Mouse (Mus musculus): ENCODE results near the gene Coro1b. TPM values are rescaled to one million over a fixed set of nuclear protein-coding genes. Genes with fewer than 3 reads are reported as not detected.
A peak's percentile ranks its signal among the peaks of the same experiment; 100 is the strongest.
"Not testable (repeated sequence)": the region's sequence is repeated elsewhere in the genome, so short reads cannot be mapped to it uniquely, and the experiment has no call there.

Coro1b gene
- polyA plus RNA-seq, 1 experiment from 2014 or later: 109 TPM

DNA sequence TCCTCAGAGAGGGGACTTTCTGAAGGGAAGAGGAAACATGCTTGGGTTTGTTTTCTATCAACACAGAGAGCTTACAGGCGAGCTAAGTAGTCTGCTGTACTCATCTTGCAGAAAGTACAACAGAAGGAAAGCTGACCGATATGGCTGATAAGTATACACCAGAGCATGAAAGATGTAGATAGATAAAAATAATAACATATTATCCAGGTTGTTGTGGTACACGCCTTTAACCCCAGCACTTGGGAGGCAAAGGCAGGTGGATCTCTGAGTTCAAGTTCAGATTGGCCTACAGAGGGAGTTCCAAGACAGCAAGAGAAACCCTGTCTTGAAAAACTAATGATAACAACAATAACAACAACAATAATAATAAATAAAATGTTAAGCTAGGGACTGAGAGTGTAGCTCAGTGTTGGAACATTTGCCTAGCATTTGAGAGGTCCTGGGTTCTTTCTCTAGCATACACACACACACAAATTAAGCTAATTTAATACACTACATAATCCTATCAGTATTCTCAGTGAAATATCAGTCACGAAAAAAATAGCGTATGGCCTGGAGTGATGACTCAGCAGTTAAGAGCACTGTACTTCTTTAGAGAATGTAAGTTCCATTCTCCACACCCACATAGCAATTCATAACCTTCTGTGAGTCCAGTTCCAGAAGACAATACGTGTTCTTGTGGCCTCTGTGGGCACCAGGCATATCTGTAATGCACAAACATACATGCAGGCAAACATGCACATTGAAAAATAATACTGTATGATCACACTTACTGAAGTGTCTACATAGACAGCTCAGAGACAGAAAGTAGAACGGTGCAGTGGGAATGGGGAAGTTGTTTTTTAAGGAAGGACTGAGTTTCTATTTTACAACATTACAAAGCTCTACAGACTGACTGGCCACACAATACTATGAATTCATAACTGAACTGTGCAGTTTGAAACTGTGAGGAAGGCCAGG is 25.7 kb upstream of the Coro1b start:
- WGBS (ENCODE audit: insufficient replicate concordance): 77% methylated on average over 7 of the region's 7 CpGs
- Histone ChIP-seq H3K4me1 (ENCODE audit: control insufficient read depth, insufficient read depth, low read length) (peaks cover 21% of the 10 kb centered on the region), H3K36me3 (ENCODE audit: control insufficient read depth, insufficient read depth, low read length) (no peaks in the 10 kb centered on the region), H3K27ac (ENCODE audit: low read depth, low read length) (no peak overlapping the region), H3K9me3 (replicated peaks; ENCODE audit: control insufficient read depth, low read length) (no peaks in the 10 kb centered on the region), H3K4me2 (no peak overlapping the region), H3K9ac (ENCODE audit: low read depth, low read length) (no peak overlapping the region), H3K27me3 (ENCODE audit: control insufficient read depth, insufficient read depth, low read length) (no peaks in the 10 kb centered on the region), H3K4me3 (ENCODE audit: low read depth, low read length) (no peak overlapping the region)
- ATAC-seq (replicated peaks; ENCODE audit: insufficient number of reproducible peaks, low FRiP score, low TSS enrichment): no peak

DNA sequence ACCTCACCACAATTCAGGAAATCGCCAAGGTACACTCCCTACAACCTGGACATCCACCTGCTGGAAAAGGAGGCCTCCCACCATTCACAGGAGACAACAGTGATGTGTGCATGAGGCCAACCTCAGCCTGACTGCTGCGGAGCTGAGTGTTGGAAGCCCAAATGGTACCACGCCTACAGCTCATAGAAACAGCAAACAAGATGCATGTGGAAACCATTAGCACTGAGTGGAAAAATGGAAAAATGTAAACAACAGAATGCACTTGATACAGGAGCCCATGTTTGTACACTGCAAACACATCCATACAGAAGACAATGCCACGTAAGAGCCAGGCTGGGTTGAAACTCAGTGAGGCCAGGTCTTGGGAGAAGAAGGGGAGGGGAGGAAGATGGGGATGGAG is 24.0 kb upstream of the Coro1b start:
- H3K4me3 ChIP-seq (ENCODE audit: low read depth, low read length): no peak overlapping the region
- no peak for ATAC-seq (replicated peaks; ENCODE audit: insufficient number of reproducible peaks, low FRiP score, low TSS enrichment)

DNA sequence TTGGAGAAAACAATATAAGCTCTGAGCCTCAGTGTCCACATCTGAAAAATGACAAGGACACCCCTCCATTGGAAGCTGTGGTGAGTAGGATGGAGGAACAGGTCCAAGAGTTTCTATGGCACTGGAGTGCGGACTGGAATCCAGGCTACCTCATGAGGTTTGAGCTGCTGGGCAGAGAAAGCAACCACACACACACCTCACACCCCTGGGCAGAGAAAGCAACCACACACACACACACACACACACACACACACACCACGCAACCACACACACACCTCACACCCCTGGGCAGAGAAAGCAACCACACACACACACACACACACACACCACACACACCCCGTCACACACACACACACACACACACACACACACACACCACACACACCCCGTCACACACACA is 23.2 kb upstream of the Coro1b start:
- H3K36me3 ChIP-seq (ENCODE audit: control insufficient read depth, insufficient read depth, low read length); H3K27me3 ChIP-seq (ENCODE audit: control insufficient read depth, insufficient read depth, low read length); H3K9me3 ChIP-seq (replicated peaks; ENCODE audit: control insufficient read depth, low read length); H3K27ac ChIP-seq (ENCODE audit: low read depth, low read length): not testable (repeated sequence)
- Histone ChIP-seq H3K4me2 (peak overlapping the region; percentile 72), H3K4me1 (ENCODE audit: control insufficient read depth, insufficient read depth, low read length) (peaks cover 25% of the 10 kb centered on the region), H3K4me3 (ENCODE audit: low read depth, low read length) (peak overlapping the region; percentile 79), H3K9ac (ENCODE audit: low read depth, low read length) (peak overlapping the region; percentile 78; the same call in 1 of the 2 replicates)
- peak; percentile 3 for ATAC-seq (replicated peaks; ENCODE audit: insufficient number of reproducible peaks, low FRiP score, low TSS enrichment)
- WGBS (ENCODE audit: insufficient replicate concordance): 25% methylated on average over 3 of the region's 4 CpGs

More for the DNA sequence above, 24.0 kb upstream of the Coro1b start:
- peaks cover 4% of the 10 kb centered on the region for H3K36me3 ChIP-seq (ENCODE audit: control insufficient read depth, insufficient read depth, low read length)
- no peaks in the 10 kb centered on the region for H3K9me3 ChIP-seq (replicated peaks; ENCODE audit: control insufficient read depth, low read length)
- 79% methylated on average over 4 of the region's 4 CpGs for WGBS (ENCODE audit: insufficient replicate concordance)
- peaks cover 21% of the 10 kb centered on the region for H3K4me1 ChIP-seq (ENCODE audit: control insufficient read depth, insufficient read depth, low read length)
- H3K9ac ChIP-seq (ENCODE audit: low read depth, low read length): 0 out of 2 replicates have a peak overlapping the region, but pooled peaks have one; percentile 4
- H3K27ac ChIP-seq (ENCODE audit: low read depth, low read length): no peak overlapping the region
- H3K4me2 ChIP-seq: no peak overlapping the region
- no peaks in the 10 kb centered on the region for H3K27me3 ChIP-seq (ENCODE audit: control insufficient read depth, insufficient read depth, low read length)

DNA sequence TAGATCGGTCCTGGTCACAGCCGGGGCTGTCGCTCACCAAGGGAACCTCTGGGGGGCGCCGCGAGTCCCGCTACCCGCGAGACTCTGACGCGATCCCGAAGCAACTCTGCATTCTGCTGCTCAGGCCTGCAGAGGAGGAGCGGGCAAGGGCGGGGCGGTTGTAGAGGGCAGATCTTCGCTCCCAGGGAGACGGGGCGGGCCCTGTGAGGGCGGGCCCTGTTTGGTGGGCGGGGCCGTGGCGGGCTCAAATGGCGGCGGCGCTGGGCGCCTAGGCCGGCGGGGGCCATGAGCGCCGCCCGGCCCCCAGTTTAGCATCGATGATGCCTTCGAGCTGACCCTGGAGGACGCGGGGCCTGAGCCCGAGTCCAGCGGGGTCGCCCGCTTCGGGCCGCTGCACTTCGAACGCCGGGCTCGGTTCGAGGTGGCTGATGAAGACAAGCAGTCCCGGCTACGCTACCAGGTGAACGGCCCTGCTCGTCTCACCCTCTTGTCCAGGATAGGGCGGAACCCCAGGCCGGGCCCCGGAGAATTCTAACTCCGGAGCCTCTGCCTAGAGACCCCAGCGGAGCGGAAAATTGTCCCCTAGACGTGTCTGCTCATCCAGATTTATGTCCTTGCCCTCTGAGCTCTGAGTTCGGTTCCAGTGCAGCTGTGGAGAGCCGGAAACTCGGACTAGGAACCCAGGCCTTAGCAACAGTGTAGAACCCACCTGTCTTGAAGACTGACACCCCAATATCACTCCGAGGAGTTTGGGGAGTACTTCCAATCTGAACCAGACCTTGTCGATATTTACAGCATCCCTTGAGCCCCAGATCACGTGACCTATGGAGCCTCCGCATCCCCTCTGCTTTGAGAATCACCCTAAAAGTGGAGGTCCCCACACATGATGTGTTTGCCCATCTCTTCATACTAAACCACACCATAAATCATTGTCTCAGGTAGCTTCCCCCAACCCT is 22.4 kb upstream of the Coro1b start, which contains the start of gene Aip:
Gene Aip, minus strand, starts transcription at position 118 of the 956 bp plus-strand sequence.
- peaks cover 18% of the 10 kb centered on the region for H3K4me1 ChIP-seq (ENCODE audit: control insufficient read depth, insufficient read depth, low read length)
- peak within 1 kb of the TSS; percentile 78 for H3K9ac ChIP-seq (ENCODE audit: low read depth, low read length)
- peak within 1 kb of the TSS; percentile 79 for H3K4me3 ChIP-seq (ENCODE audit: low read depth, low read length)
- under 1% methylated on average over 60 of the region's 64 CpGs for WGBS (ENCODE audit: insufficient replicate concordance)
- peaks cover 4% of the 10 kb centered on the region for H3K36me3 ChIP-seq (ENCODE audit: control insufficient read depth, insufficient read depth, low read length)
- no peak within 1 kb of the TSS for H3K27ac ChIP-seq (ENCODE audit: low read depth, low read length)
- H3K27me3 ChIP-seq (ENCODE audit: control insufficient read depth, insufficient read depth, low read length): no peaks in the 10 kb centered on the region
- H3K4me2 ChIP-seq: peak within 1 kb of the TSS; percentile 72
- no peaks in the 10 kb centered on the region for H3K9me3 ChIP-seq (replicated peaks; ENCODE audit: control insufficient read depth, low read length)
- ATAC-seq (replicated peaks; ENCODE audit: insufficient number of reproducible peaks, low FRiP score, low TSS enrichment): peak; percentile 94

DNA sequence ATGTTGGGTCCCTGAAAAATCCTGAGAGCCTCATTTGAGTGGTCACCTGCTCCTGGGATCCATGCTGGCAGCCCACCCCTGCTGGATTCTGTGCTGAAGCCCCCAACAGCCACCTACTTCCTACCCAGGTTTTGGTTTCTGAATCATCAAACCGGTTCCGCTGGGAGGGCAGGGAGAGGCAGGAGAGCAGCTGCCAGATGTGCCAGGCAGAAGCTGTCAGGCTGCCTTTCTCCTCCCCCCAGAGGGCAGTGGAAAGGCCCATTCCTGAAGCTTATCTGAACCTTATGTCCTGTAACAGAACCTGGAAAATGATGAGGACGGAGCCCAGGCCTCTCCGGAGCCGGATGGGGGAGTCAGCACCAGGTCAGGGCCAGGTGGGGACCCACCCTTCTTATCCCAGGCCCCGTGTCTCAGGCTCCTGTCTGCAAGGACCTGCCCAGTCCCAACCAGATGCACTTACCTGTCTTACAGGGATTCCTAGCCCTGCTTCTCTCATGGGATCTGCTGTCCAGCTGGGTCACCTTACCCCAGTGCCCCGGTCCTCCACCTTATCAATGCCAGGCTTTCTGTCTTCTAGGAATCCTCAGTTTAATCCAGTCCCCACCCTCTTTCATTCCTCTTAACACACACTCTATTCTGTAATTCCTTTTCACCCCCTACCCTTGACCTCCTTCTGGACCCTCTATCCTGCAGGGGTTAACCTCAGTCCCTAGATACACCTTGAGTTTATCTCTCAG is 21.5 kb upstream of the Coro1b start:
- peak overlapping the region; percentile 72 for H3K4me2 ChIP-seq
- H3K4me3 ChIP-seq (ENCODE audit: low read depth, low read length): peak overlapping the region; percentile 79
- peaks cover 18% of the 10 kb centered on the region for H3K4me1 ChIP-seq (ENCODE audit: control insufficient read depth, insufficient read depth, low read length)
- WGBS (ENCODE audit: insufficient replicate concordance): 65% methylated on average over 7 of the region's 7 CpGs
- no peaks in the 10 kb centered on the region for H3K27me3 ChIP-seq (ENCODE audit: control insufficient read depth, insufficient read depth, low read length)
- peak overlapping the region; percentile 78 for H3K9ac ChIP-seq (ENCODE audit: low read depth, low read length)
- peaks cover 6% of the 10 kb centered on the region for H3K36me3 ChIP-seq (ENCODE audit: control insufficient read depth, insufficient read depth, low read length)
- ATAC-seq (replicated peaks; ENCODE audit: insufficient number of reproducible peaks, low FRiP score, low TSS enrichment): no peak
- no peak overlapping the region for H3K27ac ChIP-seq (ENCODE audit: low read depth, low read length)
- H3K9me3 ChIP-seq (replicated peaks; ENCODE audit: control insufficient read depth, low read length): no peaks in the 10 kb centered on the region

DNA sequence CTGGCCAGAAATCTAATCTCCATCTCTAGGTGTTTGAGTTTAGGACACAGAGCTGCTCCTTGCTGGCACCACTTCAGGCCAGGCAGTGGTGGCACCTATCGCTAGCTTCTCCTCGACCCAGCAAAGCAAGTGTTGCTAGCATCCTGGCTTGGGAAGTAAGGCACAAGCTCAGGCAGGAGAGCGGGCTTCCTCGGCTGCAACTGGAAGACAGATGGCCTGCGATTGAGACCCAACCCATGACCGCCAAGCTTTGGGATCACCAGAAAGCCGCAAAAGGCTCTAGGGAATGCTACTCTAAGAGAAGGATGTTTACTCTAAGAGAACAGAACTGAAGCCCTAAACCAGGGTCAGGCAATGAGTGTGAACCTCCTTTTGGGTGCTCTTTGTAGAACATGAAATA is 19.0 kb upstream of the Coro1b start:
- Histone ChIP-seq H3K27me3 (ENCODE audit: control insufficient read depth, insufficient read depth, low read length) (no peaks in the 10 kb centered on the region), H3K4me1 (ENCODE audit: control insufficient read depth, insufficient read depth, low read length) (peaks cover 18% of the 10 kb centered on the region), H3K4me3 (ENCODE audit: low read depth, low read length) (no peak overlapping the region), H3K9me3 (replicated peaks; ENCODE audit: control insufficient read depth, low read length) (no peaks in the 10 kb centered on the region), H3K9ac (ENCODE audit: low read depth, low read length) (no peak overlapping the region), H3K36me3 (ENCODE audit: control insufficient read depth, insufficient read depth, low read length) (peaks cover 13% of the 10 kb centered on the region), H3K27ac (ENCODE audit: low read depth, low read length) (no peak overlapping the region), H3K4me2 (no peak overlapping the region)
- ATAC-seq (replicated peaks; ENCODE audit: insufficient number of reproducible peaks, low FRiP score, low TSS enrichment): no peak
- WGBS (ENCODE audit: insufficient replicate concordance): 94% methylated on average over 7 of the region's 7 CpGs

DNA sequence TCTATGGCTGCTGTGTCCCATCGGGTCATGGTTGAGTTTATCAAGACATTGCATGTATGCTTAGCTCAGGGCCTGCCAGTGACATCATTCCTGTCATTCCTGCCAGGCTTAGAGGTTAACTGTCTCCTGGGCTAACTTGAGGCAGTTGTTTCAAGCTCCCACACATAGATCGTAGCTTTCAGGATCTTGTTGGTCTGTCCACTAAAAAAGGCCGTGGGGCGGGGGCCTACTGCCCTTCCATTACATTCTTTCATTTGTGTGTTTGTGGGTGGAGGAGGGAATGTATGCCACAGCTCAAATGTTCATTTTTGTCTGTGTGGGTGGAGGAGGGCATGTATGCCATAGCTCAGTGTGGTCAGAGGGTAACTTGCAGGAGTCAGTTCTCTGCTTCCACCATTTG is 18.3 kb upstream of the Coro1b start:
- H3K9me3 ChIP-seq (replicated peaks; ENCODE audit: control insufficient read depth, low read length): no peaks in the 10 kb centered on the region
- no peak overlapping the region; the same call in 1 of the 2 replicates for H3K27ac ChIP-seq (ENCODE audit: low read depth, low read length)
- WGBS (ENCODE audit: insufficient replicate concordance): 74% methylated on average over 4 of the region's 4 CpGs
- peaks cover 16% of the 10 kb centered on the region for H3K4me1 ChIP-seq (ENCODE audit: control insufficient read depth, insufficient read depth, low read length)
- H3K36me3 ChIP-seq (ENCODE audit: control insufficient read depth, insufficient read depth, low read length): peaks cover 13% of the 10 kb centered on the region
- no peak overlapping the region for H3K9ac ChIP-seq (ENCODE audit: low read depth, low read length)
- no peak overlapping the region for H3K4me3 ChIP-seq (ENCODE audit: low read depth, low read length)
- no peaks in the 10 kb centered on the region for H3K27me3 ChIP-seq (ENCODE audit: control insufficient read depth, insufficient read depth, low read length)
- no peak overlapping the region for H3K4me2 ChIP-seq
- ATAC-seq (replicated peaks; ENCODE audit: insufficient number of reproducible peaks, low FRiP score, low TSS enrichment): no peak

DNA sequence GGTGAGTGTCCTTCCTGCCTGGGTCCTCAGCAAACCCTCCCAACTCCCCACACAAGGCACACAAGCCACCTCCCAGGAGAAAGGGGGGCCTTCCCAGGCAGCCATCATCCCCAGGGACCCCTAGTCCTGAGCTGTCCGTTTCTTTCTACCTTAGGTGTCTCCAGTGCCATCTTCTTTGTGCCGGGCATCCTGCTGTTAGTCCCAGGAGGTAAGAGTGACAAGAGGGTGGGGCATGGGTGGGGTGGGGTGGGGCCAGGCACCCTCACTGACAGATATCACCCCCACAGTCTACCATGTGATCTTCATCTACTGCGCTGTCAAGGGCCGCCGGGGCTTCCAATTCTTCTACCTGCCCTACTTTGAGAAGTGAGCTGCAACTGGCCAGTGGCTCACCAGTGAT is 17.3 kb upstream of the Coro1b start:
- peaks cover 15% of the 10 kb centered on the region for H3K4me1 ChIP-seq (ENCODE audit: control insufficient read depth, insufficient read depth, low read length)
- H3K27ac ChIP-seq (ENCODE audit: low read depth, low read length): no peak overlapping the region
- H3K36me3 ChIP-seq (ENCODE audit: control insufficient read depth, insufficient read depth, low read length): peaks cover 13% of the 10 kb centered on the region
- no peaks in the 10 kb centered on the region for H3K9me3 ChIP-seq (replicated peaks; ENCODE audit: control insufficient read depth, low read length)
- no peak overlapping the region for H3K9ac ChIP-seq (ENCODE audit: low read depth, low read length)
- no peak overlapping the region for H3K4me3 ChIP-seq (ENCODE audit: low read depth, low read length)
- WGBS (ENCODE audit: insufficient replicate concordance): 80% methylated on average over 5 of the region's 5 CpGs
- H3K27me3 ChIP-seq (ENCODE audit: control insufficient read depth, insufficient read depth, low read length): no peaks in the 10 kb centered on the region
- ATAC-seq (replicated peaks; ENCODE audit: insufficient number of reproducible peaks, low FRiP score, low TSS enrichment): no peak
- peak overlapping the region; percentile 31 for H3K4me2 ChIP-seq
